Mouse (Mus musculus): ENCODE data around the gene Pgghg.

GRCm38 (mm10) chr7:140946980-140947379, 5.8 kb downstream of the Pgghg start:
- TF ChIP-seq CTCF (IDR thresholded peaks at IDR 0.05; ENCODE audit: extremely low read depth, insufficient read depth, low read length) (no peak), POLR2A (IDR thresholded peaks at IDR 0.05; ENCODE audit: extremely low read depth, insufficient read depth, low read length) (no peak)
